ENCODE assay signal across 28 mouse cellular contexts in genomic region chr19:3902966-3903365, GRCm38 (mm10). TPM values are rescaled to one million over a fixed set of nuclear protein-coding genes. Genes with fewer than 3 reads are reported as not detected.
DNase-seq lines count a peak whose midpoint lies in the region; ATAC-seq and TF ChIP-seq lines count a peak whose summit lies in the region.
"Had no signal": no experiment of that assay in that cellular context is flagged by ENCODE, and none has a peak within 500 bp of the region (broad histone marks: within the 10 kb centered on the region; RNA-seq: fewer than 3 reads in every experiment).

No protein-coding gene starts in this region.

- no peak for TF ChIP-seq CTCF in gastrocnemius, adult 2 months (IDR thresholded peaks at IDR 0.05)

- no peak overlapping the region for H3K27ac ChIP-seq in gastrocnemius, adult 2 months
- H3K27ac ChIP-seq: forebrain, embryonic 13.5 days; heart, adult 2 months; heart, embryonic 13.5 days; kidney, postnatal 0 days; limb, embryonic 10.5 days; limb, embryonic 15.5 days; liver, embryonic 13.5 days had no signal

- intact Hi-C loops in gastrocnemius, adult 2 months (cut with DNase I) = no loop called here
- intact Hi-C loops in gastrocnemius, postnatal 36 days (cut with DNase I) = no loop called here
- intact Hi-C loops in left cerebral cortex, postnatal 10 days (cut with DNase I) = no loop called here

- DNase-seq in gastrocnemius, adult 2 months = peak; percentile 15
- no peak for DNase-seq in gastrocnemius, postnatal 36 days
- DNase-seq in testis, postnatal 10 days (ENCODE audit: low spot score) = peak; percentile 43
- no peak for DNase-seq in testis, postnatal 14 days (ENCODE audit: low spot score)
- DNase-seq in thymus, postnatal 0 days (ENCODE audit: low spot score) = peak; percentile 53
- no peak for DNase-seq in left cerebral cortex, postnatal 10 days (ENCODE audit: extremely low spot score in 1 of 2, low spot score in 2 of 2)
- no peak for DNase-seq in cerebellum, postnatal 36 days
- DNase-seq: adrenal gland, postnatal 10 days; cerebellum, adult 11-12 months; cerebellum, postnatal 10 days; heart, adult 2 months; heart, postnatal 10 days; kidney, adult 8-10 months; kidney, postnatal 4 days; layer of hippocampus, postnatal 36 days; liver, embryonic 13.5 days; lung, adult 18-20 months; retina, postnatal 1 day; right cerebral cortex, postnatal 14 days had no signal

- no peak overlapping the region for H3K4me3 ChIP-seq in gastrocnemius, adult 2 months
- H3K4me3 ChIP-seq: forebrain, embryonic 13.5 days; heart, adult 2 months; heart, embryonic 13.5 days; limb, embryonic 10.5 days; limb, embryonic 15.5 days; liver, embryonic 13.5 days had no signal

- no peak for ATAC-seq in CD4-positive, CD25-positive, alpha-beta regulatory T cell, adult 4 months
- ATAC-seq: forebrain, embryonic 13.5 days; intestine, embryonic 16.5 days; lung, postnatal 0 days; Patski had no signal

RNA-seq across cellular contexts. Expression of gene Tcirg1, which starts 4.0 kb away (rescaled TPM):
- 1 to 10 TPM; 5.1 to 5.8 TPM for total RNA-seq in gastrocnemius, adult 2 months (2021)
- total RNA-seq in gastrocnemius, postnatal 36 days (2021) = 1 to 10 TPM; 4.8 to 5.9 TPM
- 48.7 and 50.1 TPM in 2 replicates for polyA plus RNA-seq in thymus, postnatal 0 days (2015; fragmentation: Nextera tagmentation; extraction: Ambion mirVana)
- 100 to 1,000 TPM in 1 of 2 experiments, 10 to 100 TPM in 1; 51.3 to 100 TPM for polyA plus RNA-seq in CD4-positive, CD25-positive, alpha-beta regulatory T cell, adult 4 months (2017; shearing (Covaris generic))
- 10 to 100 TPM; 14.2 to 22.4 TPM for total RNA-seq in left cerebral cortex, postnatal 10 days (2021)

RNA-seq across cellular contexts. Expression of gene Ndufs8, which starts 9.6 kb away (rescaled TPM):
- total RNA-seq in gastrocnemius, adult 2 months (2021) = 100 to 1,000 TPM; 211 to 334 TPM
- 100 to 1,000 TPM; 242 to 273 TPM for total RNA-seq in gastrocnemius, postnatal 36 days (2021)
- 333 and 338 TPM in 2 replicates for polyA plus RNA-seq in thymus, postnatal 0 days (2015; fragmentation: Nextera tagmentation; extraction: Ambion mirVana)
- 100 to 1,000 TPM; 219 to 234 TPM for polyA plus RNA-seq in CD4-positive, CD25-positive, alpha-beta regulatory T cell, adult 4 months (2017; shearing (Covaris generic))
- total RNA-seq in left cerebral cortex, postnatal 10 days (2021) = 100 to 1,000 TPM; 123 to 130 TPM

RNA-seq across cellular contexts. Expression of gene Aldh3b1, which starts 26.6 kb away (rescaled TPM):
- total RNA-seq in gastrocnemius, adult 2 months (2021) = under 1 TPM; 0.77 to 0.98 TPM
- total RNA-seq in gastrocnemius, postnatal 36 days (2021) = 1 to 10 TPM in 1 of 2 experiments, under 1 TPM in 1; 0.92 to 1.6 TPM
- polyA plus RNA-seq in thymus, postnatal 0 days (2015; fragmentation: Nextera tagmentation; extraction: Ambion mirVana) = 4.6 and 5.3 TPM in 2 replicates
- under 1 TPM in 1 of 2 experiments, not detected in 1; 0.85 TPM for polyA plus RNA-seq in CD4-positive, CD25-positive, alpha-beta regulatory T cell, adult 4 months (2017; shearing (Covaris generic))
- 1 to 10 TPM; 1.5 to 1.7 TPM for total RNA-seq in left cerebral cortex, postnatal 10 days (2021)

RNA-seq across cellular contexts. Expression of gene Unc93b1, which starts 32.0 kb away (rescaled TPM):
- total RNA-seq in gastrocnemius, adult 2 months (2021) = 1 to 10 TPM; 3.6 to 6.4 TPM
- 1 to 10 TPM; 5.1 to 7.7 TPM for total RNA-seq in gastrocnemius, postnatal 36 days (2021)
- polyA plus RNA-seq in thymus, postnatal 0 days (2015; fragmentation: Nextera tagmentation; extraction: Ambion mirVana) = 32.2 and 34.2 TPM in 2 replicates
- polyA plus RNA-seq in CD4-positive, CD25-positive, alpha-beta regulatory T cell, adult 4 months (2017; shearing (Covaris generic)) = 10 to 100 TPM; 20.8 to 54.2 TPM
- 10 to 100 TPM; 15.0 to 16.3 TPM for total RNA-seq in left cerebral cortex, postnatal 10 days (2021)
- polyA plus RNA-seq: Patski had no signal

RNA-seq across cellular contexts. Expression of gene Chka, which starts 51.4 kb away (rescaled TPM):
- 1 to 10 TPM; 1.8 to 5.4 TPM for total RNA-seq in gastrocnemius, adult 2 months (2021)
- total RNA-seq in gastrocnemius, postnatal 36 days (2021) = 1 to 10 TPM; 1.4 to 2.4 TPM
- 17.8 and 26.2 TPM in 2 replicates for polyA plus RNA-seq in thymus, postnatal 0 days (2015; fragmentation: Nextera tagmentation; extraction: Ambion mirVana)
- polyA plus RNA-seq in CD4-positive, CD25-positive, alpha-beta regulatory T cell, adult 4 months (2017; shearing (Covaris generic)) = 1 to 10 TPM; 2.5 to 3.7 TPM
- total RNA-seq in left cerebral cortex, postnatal 10 days (2021) = 10 to 100 TPM; 77.3 to 93.0 TPM

Comparison
In these comparisons a context has a peak if more than half of its experiments do, and no peak if none do; other contexts are left out.
1. DNase-seq: peak in gastrocnemius, adult 2 months (single experiment), testis, postnatal 10 days (single experiment) and thymus, postnatal 0 days (single experiment); none in gastrocnemius, postnatal 36 days (0 of 2), testis, postnatal 14 days (single experiment), left cerebral cortex, postnatal 10 days (0 of 2) and cerebellum, postnatal 36 days (0 of 2).